Mouse (Mus musculus) spleen, postnatal 36 days (tissue): ENCODE measurements around the gene Agk.

Source experiments
- DNase-seq, 2 experiments: peaks; one replicate each; pipeline ENCODE4 v3.0.0; 2022; ENCODE audit warnings: low spot score in 2 of 2, mixed read lengths in 1 of 2

Gene Agk

DNA sequence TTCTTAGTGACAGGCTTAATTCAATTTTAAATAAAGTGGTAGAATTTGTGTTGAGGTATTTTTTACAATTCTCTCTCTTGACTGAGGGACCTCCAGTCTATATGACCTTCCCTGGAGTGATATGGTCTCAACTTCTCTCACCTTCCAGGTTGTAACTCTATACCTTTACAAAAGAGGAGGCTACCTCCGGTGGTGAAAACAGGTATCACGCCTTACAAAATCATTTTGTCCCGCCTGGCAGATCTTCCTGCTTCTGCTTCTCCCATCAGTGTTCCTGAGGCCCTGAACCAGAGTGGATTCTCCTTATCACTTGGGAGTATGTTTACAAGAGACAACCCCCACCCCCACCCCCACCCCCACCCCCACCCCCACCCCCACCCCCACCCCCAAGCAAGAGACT, 116.8 kb downstream of the Agk start:
- DNase-seq, result no peak

DNA sequence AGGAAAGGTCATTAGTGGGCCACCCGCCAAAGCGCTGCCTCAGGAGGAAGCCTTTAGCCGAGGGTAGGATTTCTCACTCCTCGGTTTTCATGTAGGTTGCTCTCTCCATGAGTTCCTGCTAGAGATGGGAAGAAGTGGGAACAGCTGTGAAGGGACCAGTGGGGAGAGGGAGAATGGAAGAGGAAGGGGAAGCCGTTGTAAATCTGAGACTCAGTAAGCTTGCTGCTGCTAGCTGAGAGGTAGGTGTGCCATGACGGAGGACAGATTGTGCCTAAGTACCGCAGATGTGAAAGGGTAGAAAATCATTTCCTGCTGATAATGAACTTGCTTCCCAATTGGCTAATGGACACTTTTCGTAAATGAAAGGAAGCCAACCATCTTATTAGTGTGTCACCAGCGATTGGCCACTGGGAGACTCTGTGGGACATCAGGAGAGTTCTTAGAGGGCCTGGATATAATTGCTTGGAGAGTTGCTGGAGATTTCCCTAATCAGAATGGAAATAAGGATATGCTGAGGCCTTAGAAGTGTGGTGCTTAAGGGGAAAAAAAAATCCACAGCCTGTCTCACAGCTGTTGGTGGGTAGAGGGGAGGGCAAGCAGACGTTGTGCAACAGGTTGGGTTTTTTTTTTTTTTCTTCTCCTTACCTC, 118.4 kb downstream of the Agk start:
- DNase-seq, result no peak
